Mouse (Mus musculus): Measurements from ENCODE around the gene Nkx2-3. TPM values are rescaled to one million over a fixed set of nuclear protein-coding genes. Genes with fewer than 3 reads are reported as not detected.

Nkx2-3 gene
- total RNA-seq (2021) (not detected), polyA plus RNA-seq (2012; rRNA removed) (not detected in 2 replicates)
- long read RNA-seq = 0 reads

GRCm38 (mm10) chr19:43612051-43612450 lies at the start of gene Nkx2-3:
TSS of gene Nkx2-3 (plus strand) at chr19:43612325.
- H3K27me3 ChIP-seq (ENCODE audit: control insufficient read depth, insufficient read depth, low read length) = peaks cover 57% of the 10 kb centered on the region
- no peak within 1 kb of the TSS for H3K9ac ChIP-seq (ENCODE audit: low read depth, low read length)
- WGBS = 4% methylated on average over 24 of the region's 24 CpGs
- no peak within 1 kb of the TSS for H3K4me3 ChIP-seq
- DNase-seq = peak; percentile 30 to 46
- H3K36me3 ChIP-seq (ENCODE audit: control insufficient read depth, insufficient read depth, low read length) = no peaks in the 10 kb centered on the region
- H3K79me2 ChIP-seq (replicated peaks; ENCODE audit: control insufficient read depth, insufficient read depth, low read length) = no peaks in the 10 kb centered on the region
- H3K4me1 ChIP-seq (ENCODE audit: control insufficient read depth, insufficient read depth, low read length) = no peaks in the 10 kb centered on the region; the same call in 1 of the 2 replicates
- intact Hi-C loops (cut with DNase I) = loop anchor here (5.0 kb wide), 1 partner anchor 85 kb away; no protein-coding TSS in a partner anchor
- TF ChIP-seq EP300 (IDR thresholded peaks at IDR 0.05; ENCODE audit: insufficient read depth, low read depth, low read length) (no peak), POLR2A (IDR thresholded peaks at IDR 0.05; ENCODE audit: insufficient read depth, low read depth, low read length) (no peak), CTCF (IDR thresholded peaks at IDR 0.05) (no peak)
- no peak within 1 kb of the TSS for H3K27ac ChIP-seq

- WGBS = 43% methylated on average over 5 of the region's 5 CpGs
- TF ChIP-seq CTCF (IDR thresholded peaks at IDR 0.05) (no peak), POLR2A (IDR thresholded peaks at IDR 0.05; ENCODE audit: insufficient read depth, low read depth, low read length) (no peak), EP300 (IDR thresholded peaks at IDR 0.05; ENCODE audit: insufficient read depth, low read depth, low read length) (no peak)
These were observed 49.0 kb upstream of the Nkx2-3 start for GRCm38 (mm10) chr19:43563166-43563565.

GRCm38 (mm10) chr19:43568298-43568697 lies 43.8 kb upstream of the Nkx2-3 start:
- TF ChIP-seq CTCF (IDR thresholded peaks at IDR 0.05) = 0 out of 2 replicates have a peak, but pooled peaks have one; percentile 16
- no peak for TF ChIP-seq POLR2A (IDR thresholded peaks at IDR 0.05; ENCODE audit: insufficient read depth, low read depth, low read length)
- DNase-seq = no peak
- Histone ChIP-seq H3K9ac (ENCODE audit: low read depth, low read length) (no peak overlapping the region), H3K4me1 (ENCODE audit: control insufficient read depth, insufficient read depth, low read length) (peaks cover 3% of the 10 kb centered on the region; the same call in 1 of the 2 replicates), H3K4me3 (no peak overlapping the region), H3K36me3 (ENCODE audit: control insufficient read depth, insufficient read depth, low read length) (no peaks in the 10 kb centered on the region), H3K27ac (no peak overlapping the region), H3K27me3 (ENCODE audit: control insufficient read depth, insufficient read depth, low read length) (peaks cover 2% of the 10 kb centered on the region), H3K79me2 (replicated peaks; ENCODE audit: control insufficient read depth, insufficient read depth, low read length) (no peaks in the 10 kb centered on the region)
- 49% methylated on average over 9 of the region's 9 CpGs for WGBS
- intact Hi-C loops (cut with DNase I) = no loop called here

More at GRCm38 (mm10) chr19:43563166-43563565, 49.0 kb upstream of the Nkx2-3 start:
- intact Hi-C loops (cut with DNase I) = no loop called here
- Histone ChIP-seq H3K4me1 (ENCODE audit: control insufficient read depth, insufficient read depth, low read length) (no peaks in the 10 kb centered on the region), H3K79me2 (replicated peaks; ENCODE audit: control insufficient read depth, insufficient read depth, low read length) (no peaks in the 10 kb centered on the region), H3K27me3 (ENCODE audit: control insufficient read depth, insufficient read depth, low read length) (no peaks in the 10 kb centered on the region), H3K4me3 (no peak overlapping the region), H3K27ac (no peak overlapping the region), H3K36me3 (ENCODE audit: control insufficient read depth, insufficient read depth, low read length) (no peaks in the 10 kb centered on the region), H3K9ac (ENCODE audit: low read depth, low read length) (no peak overlapping the region)
- peak; percentile 11 to 25 for DNase-seq

- no peaks in the 10 kb centered on the region for H3K36me3 ChIP-seq (ENCODE audit: control insufficient read depth, insufficient read depth, low read length)
- H3K4me1 ChIP-seq (ENCODE audit: control insufficient read depth, insufficient read depth, low read length) = peaks cover 3% of the 10 kb centered on the region; the same call in 1 of the 2 replicates
- H3K27ac ChIP-seq = no peak overlapping the region
- no peak overlapping the region for H3K4me3 ChIP-seq
- intact Hi-C loops (cut with DNase I) = no loop called here
- no peaks in the 10 kb centered on the region for H3K79me2 ChIP-seq (replicated peaks; ENCODE audit: control insufficient read depth, insufficient read depth, low read length)
- 60% methylated on average over 6 of the region's 6 CpGs for WGBS
- TF ChIP-seq POLR2A (IDR thresholded peaks at IDR 0.05; ENCODE audit: insufficient read depth, low read depth, low read length) = no peak
- TF ChIP-seq EP300 (IDR thresholded peaks at IDR 0.05; ENCODE audit: insufficient read depth, low read depth, low read length) = no peak
- TF ChIP-seq CTCF (IDR thresholded peaks at IDR 0.05) = no peak
- no peak for DNase-seq
- no peak overlapping the region for H3K9ac ChIP-seq (ENCODE audit: low read depth, low read length)
- peaks cover 2% of the 10 kb centered on the region for H3K27me3 ChIP-seq (ENCODE audit: control insufficient read depth, insufficient read depth, low read length)
These were observed 43.0 kb upstream of the Nkx2-3 start for GRCm38 (mm10) chr19:43569133-43569532.

GRCm38 (mm10) chr19:43570831-43571790 lies 41.0 kb upstream of the Nkx2-3 start:
- 15% methylated on average over 32 of the region's 32 CpGs for WGBS
- H3K79me2 ChIP-seq (replicated peaks; ENCODE audit: control insufficient read depth, insufficient read depth, low read length) = no peaks in the 10 kb centered on the region
- no peak overlapping the region for H3K9ac ChIP-seq (ENCODE audit: low read depth, low read length)
- peak; percentile 74 to 76 for DNase-seq
- no peaks in the 10 kb centered on the region for H3K36me3 ChIP-seq (ENCODE audit: control insufficient read depth, insufficient read depth, low read length)
- intact Hi-C loops (cut with DNase I) = loop anchor here (2.0 kb wide), 1 partner anchor 84 kb away; no protein-coding TSS in a partner anchor
- H3K27ac ChIP-seq = no peak overlapping the region
- peak overlapping the region; percentile 27; the same call in 1 of the 2 replicates for H3K4me3 ChIP-seq
- TF ChIP-seq POLR2A (IDR thresholded peaks at IDR 0.05; ENCODE audit: insufficient read depth, low read depth, low read length) (no peak), CTCF (IDR thresholded peaks at IDR 0.05) (peak; percentile 96), EP300 (IDR thresholded peaks at IDR 0.05; ENCODE audit: insufficient read depth, low read depth, low read length) (0 out of 2 replicates have a peak, but pooled peaks have one; percentile 15)
- peaks cover 4% of the 10 kb centered on the region for H3K27me3 ChIP-seq (ENCODE audit: control insufficient read depth, insufficient read depth, low read length)
- peaks cover 3% of the 10 kb centered on the region; the same call in 1 of the 2 replicates for H3K4me1 ChIP-seq (ENCODE audit: control insufficient read depth, insufficient read depth, low read length)

All from heart, adult 2 months (tissue).